Mouse (Mus musculus) ES-Bruce4 (cell line): ENCODE data around the gene Kif21a. TPM values are rescaled to one million over a fixed set of nuclear protein-coding genes. Genes with fewer than 3 reads are reported as not detected.

ENCODE experiments used
- H3K27ac ChIP-seq: 2 replicates; pipeline ENCODE4 v1.5.1; 2012; ENCODE audit warnings: low read length, inconsistent platforms; ENCODE audit not compliant: insufficient read depth
- H3K27me3 ChIP-seq: 2 replicates; pipeline ENCODE4 v1.6.1; 2012; ENCODE audit warnings: mild to moderate bottlenecking, low read length, inconsistent platforms; ENCODE audit not compliant: control insufficient read depth, poor library complexity, insufficient read depth, severe bottlenecking
- H3K36me3 ChIP-seq: 2 replicates; pipeline ENCODE4 v1.6.1; 2012; ENCODE audit warnings: inconsistent platforms, mild to moderate bottlenecking, low read length, moderate library complexity; ENCODE audit not compliant: control insufficient read depth, poor library complexity, insufficient read depth, severe bottlenecking
- H3K4me1 ChIP-seq: one replicate; pipeline ENCODE4 v1.8.1; 2011; ENCODE audit warnings: low read length; ENCODE audit not compliant: control insufficient read depth, insufficient read depth
- H3K4me3 ChIP-seq: 2 replicates; pipeline ENCODE4 v1.5.1; 2011; ENCODE audit warnings: low read depth, mild to moderate bottlenecking, low read length
- H3K9ac ChIP-seq: 2 replicates; pipeline ENCODE4 v1.6.1; 2012; ENCODE audit warnings: low read depth, mild to moderate bottlenecking, inconsistent platforms; ENCODE audit not compliant: poor library complexity, severe bottlenecking
- H3K9me3 ChIP-seq: replicated peaks from 2 replicates; pipeline ENCODE4 v1.6.1; 2012; ENCODE audit warnings: mild to moderate bottlenecking, low read length, inconsistent platforms; ENCODE audit not compliant: control insufficient read depth, poor library complexity, insufficient read depth, severe bottlenecking
- CTCF ChIP-seq: IDR thresholded peaks from one replicate; pipeline ENCODE4 v1.8.1; 2011; ENCODE audit warnings: low read depth, low read length
- EP300 ChIP-seq: IDR thresholded peaks from 2 replicates; pipeline ENCODE4 v1.6.1; 2011; ENCODE audit warnings: low read depth, low read length; ENCODE audit not compliant: insufficient read depth
- POLR2A ChIP-seq: IDR thresholded peaks from one replicate; pipeline ENCODE4 v1.8.1; 2011; ENCODE audit warnings: low read length; ENCODE audit not compliant: insufficient read depth
- polyA plus RNA-seq: library from polyadenylated mRNA; stranded (reverse); fragments of >200 nt; gene quantifications from 2 replicates; pipeline ENCODE4 v1.2.4, GENCODE M21; 2011; ENCODE audit warnings: low read depth; ENCODE audit not compliant: missing spikeins, insufficient read depth, insufficient read length

Kif21a gene
- polyA plus RNA-seq, 1 experiment = 17.0 TPM

GRCm38 (mm10) chr15:91028962-91029361 lies 20.8 kb downstream of the Kif21a start:
- H3K27ac ChIP-seq = peak overlapping the region; percentile 56; the same call in 1 of the 2 replicates
- TF ChIP-seq POLR2A (no peak), EP300 (no peak), CTCF (no peak)
- H3K4me3 ChIP-seq = no peak overlapping the region
- H3K4me1 ChIP-seq = no peaks in the 10 kb centered on the region
- no peaks in the 10 kb centered on the region for H3K9me3 ChIP-seq
- H3K36me3 ChIP-seq = no peaks in the 10 kb centered on the region
- no peaks in the 10 kb centered on the region for H3K27me3 ChIP-seq
- no peak overlapping the region for H3K9ac ChIP-seq

DNA sequence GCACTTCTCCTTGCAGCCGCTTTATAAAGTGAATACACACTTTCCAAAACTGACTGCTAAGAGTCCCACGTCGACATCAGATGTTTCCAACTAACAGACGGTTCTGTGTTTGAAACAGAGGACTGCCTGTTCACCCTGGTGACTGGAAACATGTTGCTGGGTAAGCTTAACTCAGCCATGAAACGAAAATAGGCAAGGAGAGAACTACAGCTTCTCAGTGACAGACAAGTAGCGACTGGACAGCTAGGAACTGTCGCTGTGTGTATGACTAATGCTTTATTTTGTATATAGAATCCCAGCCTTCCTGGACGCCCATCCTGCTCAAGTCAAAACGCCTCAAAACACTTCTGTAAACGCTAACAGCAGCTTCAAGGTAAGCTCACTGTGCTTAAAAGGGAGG lies 21.3 kb downstream of the Kif21a start:
- no peak overlapping the region for H3K9ac ChIP-seq
- H3K4me1 ChIP-seq = no peaks in the 10 kb centered on the region
- no peak overlapping the region for H3K4me3 ChIP-seq
- TF ChIP-seq CTCF (no peak), EP300 (no peak), POLR2A (no peak)
- H3K9me3 ChIP-seq = no peaks in the 10 kb centered on the region
- no peaks in the 10 kb centered on the region for H3K27me3 ChIP-seq
- no peak overlapping the region for H3K27ac ChIP-seq
- no peaks in the 10 kb centered on the region for H3K36me3 ChIP-seq

DNA sequence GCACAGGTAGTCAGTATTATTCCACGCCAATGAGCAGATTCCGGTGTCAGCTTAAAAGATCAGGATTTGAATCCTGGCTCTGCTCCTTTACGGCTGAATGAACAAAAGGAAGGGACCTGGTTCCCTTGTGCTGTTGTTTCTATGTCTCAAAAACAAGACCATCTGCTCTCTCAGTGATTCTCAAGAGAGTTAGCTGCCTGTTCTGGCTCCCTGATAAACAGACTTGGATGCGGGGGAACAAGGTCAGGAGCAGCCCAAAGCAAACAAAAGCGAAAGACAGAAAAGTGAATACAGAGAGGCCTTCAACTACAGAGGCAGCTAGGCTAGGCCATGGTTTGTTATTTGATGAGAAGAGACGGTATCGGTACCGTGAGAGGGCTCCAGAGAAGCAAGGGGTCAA lies 27.5 kb downstream of the Kif21a start:
- Histone ChIP-seq H3K27me3 (no peaks in the 10 kb centered on the region), H3K9me3 (no peaks in the 10 kb centered on the region), H3K4me3 (no peak overlapping the region), H3K4me1 (peaks cover 3% of the 10 kb centered on the region), H3K9ac (no peak overlapping the region), H3K27ac (no peak overlapping the region), H3K36me3 (no peaks in the 10 kb centered on the region)
- TF ChIP-seq CTCF (no peak), EP300 (no peak), POLR2A (no peak)

GRCm38 (mm10) chr15:91018861-91019187 lies 30.9 kb downstream of the Kif21a start:
- peaks cover 3% of the 10 kb centered on the region for H3K4me1 ChIP-seq
- H3K9me3 ChIP-seq = no peaks in the 10 kb centered on the region
- TF ChIP-seq CTCF = no peak
- TF ChIP-seq EP300 = no peak
- no peak for TF ChIP-seq POLR2A
- no peak overlapping the region for H3K27ac ChIP-seq
- no peak overlapping the region for H3K4me3 ChIP-seq
- no peaks in the 10 kb centered on the region for H3K36me3 ChIP-seq
- no peaks in the 10 kb centered on the region; the same call in 1 of the 2 replicates for H3K27me3 ChIP-seq
- no peak overlapping the region for H3K9ac ChIP-seq

- TF ChIP-seq POLR2A (no peak), CTCF (no peak), EP300 (no peak)
- no peaks in the 10 kb centered on the region for H3K9me3 ChIP-seq
- H3K4me1 ChIP-seq = peaks cover 3% of the 10 kb centered on the region
- H3K4me3 ChIP-seq = no peak overlapping the region
- H3K27ac ChIP-seq = peak overlapping the region; percentile 79
- no peaks in the 10 kb centered on the region; the same call in 1 of the 2 replicates for H3K27me3 ChIP-seq
- H3K36me3 ChIP-seq = no peaks in the 10 kb centered on the region
- no peak overlapping the region for H3K9ac ChIP-seq
Observed at GRCm38 (mm10) chr15:91018161-91018860, 31.4 kb downstream of the Kif21a start.
